Comparison of ENCODE assay signal across 8 mouse cellular contexts in the genomic region with DNA sequence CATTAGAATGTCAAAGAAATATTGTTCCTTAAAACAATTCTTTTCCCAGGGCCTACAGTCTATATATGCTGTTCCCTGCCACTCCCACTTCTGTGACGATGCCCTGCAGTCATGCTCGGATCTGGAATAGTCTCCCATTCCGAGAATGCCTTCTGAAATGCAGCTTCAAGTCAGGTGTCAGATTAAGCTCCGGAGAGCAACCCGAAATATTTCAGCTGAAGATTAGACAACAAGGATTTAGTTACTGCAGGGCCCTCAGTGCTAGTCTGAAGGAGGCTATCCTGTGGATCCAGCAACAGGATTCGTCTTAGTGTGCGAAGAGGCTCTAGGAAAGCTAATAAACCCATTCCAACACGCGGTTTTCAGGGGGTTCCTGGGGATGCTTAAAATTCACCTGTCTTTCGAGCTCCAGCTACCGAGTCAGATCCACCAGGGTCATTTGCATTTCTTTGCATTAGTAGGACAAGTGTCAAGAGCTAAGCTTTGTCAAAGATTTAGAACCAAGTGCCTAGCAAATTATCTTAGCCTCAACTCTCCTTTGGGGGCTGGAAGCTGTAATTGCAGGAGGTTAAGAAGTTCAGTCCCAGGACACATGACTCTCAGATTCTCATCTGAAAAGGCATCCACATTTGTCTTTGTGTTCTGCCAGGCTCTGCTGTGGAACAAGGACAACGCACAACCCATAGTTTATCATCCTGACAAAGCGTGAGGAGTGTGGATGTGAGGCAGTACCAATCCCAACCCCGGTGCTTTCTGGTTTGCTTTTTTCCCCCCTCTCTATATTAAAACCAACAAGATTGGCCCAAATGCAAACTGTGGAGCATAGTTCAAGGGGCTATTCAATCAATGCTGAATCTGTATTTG. TPM values are rescaled to one million over a fixed set of nuclear protein-coding genes. Genes with fewer than 3 reads are reported as not detected.
DNase-seq lines count a peak whose midpoint lies in the region; ATAC-seq and TF ChIP-seq lines count a peak whose summit lies in the region.

No protein-coding gene starts in this region.

- H3K4me3 ChIP-seq in embryonic facial prominence, embryonic 14.5 days (ENCODE audit: low read depth, low read length) = peak overlapping the region; percentile 87
- peak overlapping the region; percentile 87 for H3K4me3 ChIP-seq in intestine, postnatal 0 days (ENCODE audit: low read depth, low read length)

- no peaks in the 10 kb centered on the region for H3K27me3 ChIP-seq in embryonic facial prominence, embryonic 14.5 days (replicated peaks; ENCODE audit: control insufficient read depth, insufficient read depth, low read length)
- no peaks in the 10 kb centered on the region for H3K27me3 ChIP-seq in intestine, postnatal 0 days (replicated peaks; ENCODE audit: control insufficient read depth, insufficient read depth, low read length)

- peak overlapping the region; percentile 69 for H3K4me2 ChIP-seq in embryonic facial prominence, embryonic 14.5 days (ENCODE audit: low read depth, low read length)
- peak overlapping the region; percentile 90 for H3K4me2 ChIP-seq in intestine, postnatal 0 days (replicated peaks; ENCODE audit: low read depth)

- TF ChIP-seq CTCF in intestine, postnatal 0 days (IDR thresholded peaks at IDR 0.05; ENCODE audit: low read depth) = no peak

- H3K9me3 ChIP-seq in embryonic facial prominence, embryonic 14.5 days (ENCODE audit: control insufficient read depth, low read length) = no peaks in the 10 kb centered on the region
- no peaks in the 10 kb centered on the region for H3K9me3 ChIP-seq in intestine, postnatal 0 days (ENCODE audit: control insufficient read depth)

- intact Hi-C loops in left cerebral cortex, postnatal 36 days (cut with DNase I) = loop anchor here (10.0 kb wide), 2 partner anchors 422 to 1642 kb away; no protein-coding TSS in a partner anchor

- H3K36me3 ChIP-seq in embryonic facial prominence, embryonic 14.5 days (ENCODE audit: control insufficient read depth, insufficient read depth, low read length) = no peaks in the 10 kb centered on the region
- H3K36me3 ChIP-seq in intestine, postnatal 0 days (ENCODE audit: control insufficient read depth, insufficient read depth) = no peaks in the 10 kb centered on the region

- peaks cover 29% of the 10 kb centered on the region for H3K4me1 ChIP-seq in embryonic facial prominence, embryonic 14.5 days (ENCODE audit: control insufficient read depth, insufficient read depth, low read length)
- H3K4me1 ChIP-seq in intestine, postnatal 0 days (replicated peaks; ENCODE audit: control insufficient read depth, insufficient read depth, low read length) = peaks cover 4% of the 10 kb centered on the region; the same call in 1 of the 2 replicates

- peak overlapping the region; percentile 35; the same call in 1 of the 2 replicates for H3K27ac ChIP-seq in embryonic facial prominence, embryonic 14.5 days (replicated peaks; ENCODE audit: low read depth, low read length)
- H3K27ac ChIP-seq in intestine, postnatal 0 days (ENCODE audit: low read depth, low read length) = no peak overlapping the region

- DNase-seq in left cerebral cortex, postnatal 36 days (ENCODE audit: low spot score in 2 of 2) = peak; percentile 37
- no peak for DNase-seq in left cerebral cortex, adult 18-20 months (ENCODE audit: low spot score in 2 of 2)
- DNase-seq in embryonic facial prominence, embryonic 14.5 days (ENCODE audit: low spot score) = peak; percentile 59
- DNase-seq in retina, postnatal 1 day = peak; percentile 38
- DNase-seq in urinary bladder, postnatal 10 days (ENCODE audit: low spot score) = no peak
- no peak for DNase-seq in adipocyte (ENCODE audit: low spot score)
- DNase-seq in urinary bladder, adult 18-20 months (ENCODE audit: low spot score in 2 of 2) = no peak

- ATAC-seq in embryonic facial prominence, embryonic 14.5 days (ENCODE audit: low read depth) = no peak
- ATAC-seq in intestine, postnatal 0 days = no peak

- peak overlapping the region; percentile 38 for H3K9ac ChIP-seq in embryonic facial prominence, embryonic 14.5 days (ENCODE audit: low read depth, low read length)
- H3K9ac ChIP-seq in intestine, postnatal 0 days (ENCODE audit: low read depth, low read length) = no peak overlapping the region

- WGBS in embryonic facial prominence, embryonic 14.5 days = 19% methylated on average over 14 of the region's 14 CpGs
- WGBS in intestine, postnatal 0 days = 54% methylated on average over 14 of the region's 14 CpGs

RNA-seq across cellular contexts. Expression of gene Efnb2, which starts 4.2 kb away (rescaled TPM):
- 10 to 100 TPM; 68.7 to 72.0 TPM for total RNA-seq in left cerebral cortex, postnatal 36 days (2021)
- total RNA-seq in left cerebral cortex, adult 18-20 months (2021) = 10 to 100 TPM; 60.1 to 64.2 TPM
- polyA plus RNA-seq in embryonic facial prominence, embryonic 14.5 days (2014; fragmentation: Nextera tagmentation; extraction: Ambion mirVana) = 30.0 and 30.6 TPM in 2 replicates
- 6.7 and 7.6 TPM in 2 replicates for polyA plus RNA-seq in intestine, postnatal 0 days (2015; fragmentation: Nextera tagmentation; extraction: Ambion mirVana)

RNA-seq across cellular contexts. Expression of gene Arglu1, which starts 33.5 kb away (rescaled TPM):
- 100 to 1,000 TPM in 1 of 2 experiments, 10 to 100 TPM in 1; 74.8 to 112 TPM for total RNA-seq in left cerebral cortex, postnatal 36 days (2021)
- total RNA-seq in left cerebral cortex, adult 18-20 months (2021) = 10 to 100 TPM; 89.2 to 97.9 TPM
- polyA plus RNA-seq in embryonic facial prominence, embryonic 14.5 days (2014; fragmentation: Nextera tagmentation; extraction: Ambion mirVana) = 116 and 131 TPM in 2 replicates
- 67.4 and 78.2 TPM in 2 replicates for polyA plus RNA-seq in intestine, postnatal 0 days (2015; fragmentation: Nextera tagmentation; extraction: Ambion mirVana)

Comparison
In these comparisons a context has a peak if more than half of its experiments do, and no peak if none do; other contexts are left out.
1. DNase-seq: peak in left cerebral cortex, postnatal 36 days (2 of 2), embryonic facial prominence, embryonic 14.5 days (single experiment) and retina, postnatal 1 day (single experiment); none in left cerebral cortex, adult 18-20 months (0 of 2), urinary bladder, postnatal 10 days (single experiment), adipocyte (single experiment) and urinary bladder, adult 18-20 months (0 of 2).